Mouse (Mus musculus) heart, adult 2 months (tissue): ENCODE measurements around the gene Gm37240. TPM values are rescaled to one million over a fixed set of nuclear protein-coding genes. Genes with fewer than 3 reads are reported as not detected.

ENCODE experiments used
- DNase-seq, 2 experiments: peaks; one replicate each; pipeline ENCODE4 v3.0.0; 2021
- H3K27ac ChIP-seq: fragments of 200-600 bp; 2 replicates; pipeline ENCODE4 v1.8.1; 2022
- H3K27me3 ChIP-seq: fragments of 200-500 bp; 2 replicates; pipeline ENCODE4 v1.6.1; 2012; ENCODE audit warnings: mild to moderate bottlenecking, low read length, inconsistent platforms, mixed read lengths; ENCODE audit not compliant: control insufficient read depth, insufficient read depth
- H3K36me3 ChIP-seq: fragments of 200-500 bp; 2 replicates; pipeline ENCODE4 v1.6.1; 2012; ENCODE audit warnings: low read length, inconsistent platforms; ENCODE audit not compliant: control insufficient read depth, insufficient read depth
- H3K4me1 ChIP-seq: fragments of 200-500 bp; 2 replicates; pipeline ENCODE4 v1.6.1; 2011; ENCODE audit warnings: low read length; ENCODE audit not compliant: control insufficient read depth, insufficient read depth
- H3K4me3 ChIP-seq: fragments of 200-600 bp; 2 replicates; pipeline ENCODE4 v1.8.1; 2022
- H3K79me2 ChIP-seq: fragments of 200-500 bp; replicated peaks from 2 replicates; pipeline ENCODE4 v1.6.1; 2012; ENCODE audit warnings: mild to moderate bottlenecking, inconsistent platforms, low read length, moderate library complexity, mixed read lengths; ENCODE audit not compliant: control insufficient read depth, insufficient read depth
- H3K9ac ChIP-seq: fragments of 200-500 bp; 2 replicates; pipeline ENCODE4 v1.6.1; 2012; ENCODE audit warnings: low read depth, mild to moderate bottlenecking, control low read depth, inconsistent platforms, low read length, mixed read lengths
- CTCF ChIP-seq: fragments of 200-600 bp; IDR thresholded peaks from 2 replicates; pipeline ENCODE4 v1.8.1; 2022; ENCODE audit warnings: antibody characterized with exemption, mild to moderate bottlenecking, moderate library complexity
- EP300 ChIP-seq: fragments of 200-500 bp; IDR thresholded peaks from 2 replicates; pipeline ENCODE4 v1.6.1; 2011; ENCODE audit warnings: low read depth, low read length, control low read depth; ENCODE audit not compliant: insufficient read depth
- POLR2A ChIP-seq: fragments of 200-500 bp; IDR thresholded peaks from 2 replicates; pipeline ENCODE4 v1.6.1; 2011; ENCODE audit warnings: mild to moderate bottlenecking, low read depth, low read length, control low read depth; ENCODE audit not compliant: insufficient read depth
- WGBS: fragments of 180-500 bp; shearing (Covaris S2); methylation state at CpG from one replicate; pipeline ENCODE4 v1.1.7; 2018; 5-methylcytosine and 5-hydroxymethylcytosine counted together
- intact Hi-C: fragments of 180-260 bp; cut with DNase I; formaldehyde crosslinking; loops from one replicate; pipeline ENCODE4 v1.15.1; 2025
- polyA plus RNA-seq: library from polyadenylated mRNA; depleted of rRNA; stranded (reverse); fragments of >200 nt; gene quantifications from 2 replicates; pipeline ENCODE4 v1.2.3, GENCODE M21; 2012
- total RNA-seq, 2 experiments: library from RNA; stranded (reverse); gene quantifications; 2 replicates each; pipeline ENCODE4 v1.2.3; 2021

The Gm37240 gene
- total and polyA plus RNA-seq, 3 experiments = 25.0 to 45.3 (median 36.6) TPM

DNA sequence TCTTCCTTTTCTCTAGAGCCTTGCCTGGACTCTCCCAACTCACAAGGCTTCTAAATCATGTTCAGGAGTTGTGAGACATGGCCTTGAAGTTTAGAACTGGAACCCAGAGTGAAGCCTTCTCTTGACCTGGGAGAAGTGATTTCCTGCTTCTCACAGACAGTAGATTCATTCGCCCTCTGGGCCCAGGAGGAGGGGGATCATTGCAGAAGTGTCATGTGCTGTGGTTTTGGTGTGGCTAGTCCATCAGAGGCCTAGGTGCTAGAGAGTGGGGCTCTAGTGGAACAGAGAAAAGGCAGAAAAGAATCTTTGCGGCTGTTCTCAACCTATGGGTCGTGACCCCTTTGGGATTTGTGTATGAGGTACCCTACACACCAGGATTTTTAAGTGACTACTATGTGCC lies 724.9 kb downstream of the Gm37240 start:
- no peak overlapping the region for H3K9ac ChIP-seq
- TF ChIP-seq EP300 = no peak
- no peak for TF ChIP-seq CTCF
- no peak for TF ChIP-seq POLR2A
- intact Hi-C loops = no loop called here
- WGBS = 96% methylated on average over 3 of the region's 3 CpGs
- no peak overlapping the region for H3K27ac ChIP-seq
- H3K27me3 ChIP-seq = no peaks in the 10 kb centered on the region
- no peak for DNase-seq
- no peak overlapping the region for H3K4me3 ChIP-seq
- H3K36me3 ChIP-seq = no peaks in the 10 kb centered on the region
- no peaks in the 10 kb centered on the region for H3K79me2 ChIP-seq
- no peaks in the 10 kb centered on the region for H3K4me1 ChIP-seq

DNA sequence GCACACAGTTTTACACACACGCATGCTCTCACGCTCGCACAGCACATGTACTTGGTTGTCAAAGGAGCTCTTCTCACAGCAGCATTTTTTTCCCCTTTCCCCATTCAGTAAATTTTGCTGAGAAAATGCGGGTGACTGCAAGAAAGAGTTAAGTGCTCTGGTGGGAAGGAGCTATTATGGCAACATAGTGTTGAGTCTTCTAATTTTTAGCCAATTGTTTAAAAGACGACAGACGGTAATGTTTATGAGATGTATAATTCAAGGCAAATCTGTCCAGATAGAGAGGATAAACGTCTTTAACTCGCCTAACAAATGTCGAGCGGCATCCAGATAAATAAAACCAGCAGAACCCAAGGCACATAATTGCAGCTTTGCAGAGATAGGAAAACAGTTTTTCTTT lies 726.5 kb downstream of the Gm37240 start:
- Histone ChIP-seq H3K9ac (no peak overlapping the region), H3K4me3 (no peak overlapping the region), H3K36me3 (no peaks in the 10 kb centered on the region), H3K27me3 (no peaks in the 10 kb centered on the region), H3K79me2 (no peaks in the 10 kb centered on the region), H3K27ac (no peak overlapping the region), H3K4me1 (no peaks in the 10 kb centered on the region)
- TF ChIP-seq EP300 = no peak
- TF ChIP-seq CTCF = no peak
- TF ChIP-seq POLR2A = no peak
- intact Hi-C loops = no loop called here
- 84% methylated on average over 10 of the region's 10 CpGs for WGBS
- DNase-seq = no peak

DNA sequence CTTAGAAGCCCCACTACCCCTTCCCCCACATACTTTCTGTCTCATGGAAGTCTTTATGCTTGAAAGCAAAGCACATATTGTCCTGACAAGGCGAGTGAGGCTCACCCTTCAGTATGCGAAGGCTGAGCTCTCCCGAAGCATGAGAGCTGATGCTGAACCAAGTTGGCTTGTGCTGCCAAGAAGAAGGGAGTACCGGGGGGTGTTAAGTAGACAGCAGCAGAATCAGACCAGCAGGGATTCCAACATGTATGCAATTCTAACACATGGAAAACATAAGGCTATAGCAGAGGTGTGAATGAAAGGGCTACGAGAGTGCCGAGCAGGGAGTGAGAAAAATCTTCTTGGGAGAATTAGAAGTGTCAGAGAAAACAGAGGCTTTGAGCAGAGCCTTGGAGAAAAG lies 727.7 kb downstream of the Gm37240 start:
- 81% methylated on average over 6 of the region's 6 CpGs for WGBS
- no peaks in the 10 kb centered on the region for H3K36me3 ChIP-seq
- H3K4me3 ChIP-seq = no peak overlapping the region
- H3K9ac ChIP-seq = no peak overlapping the region
- no peaks in the 10 kb centered on the region for H3K4me1 ChIP-seq
- TF ChIP-seq POLR2A (no peak), EP300 (no peak)
- no peaks in the 10 kb centered on the region for H3K27me3 ChIP-seq
- H3K27ac ChIP-seq = no peak overlapping the region
- DNase-seq = no peak
- H3K79me2 ChIP-seq = no peaks in the 10 kb centered on the region
- intact Hi-C loops = no loop called here

DNA sequence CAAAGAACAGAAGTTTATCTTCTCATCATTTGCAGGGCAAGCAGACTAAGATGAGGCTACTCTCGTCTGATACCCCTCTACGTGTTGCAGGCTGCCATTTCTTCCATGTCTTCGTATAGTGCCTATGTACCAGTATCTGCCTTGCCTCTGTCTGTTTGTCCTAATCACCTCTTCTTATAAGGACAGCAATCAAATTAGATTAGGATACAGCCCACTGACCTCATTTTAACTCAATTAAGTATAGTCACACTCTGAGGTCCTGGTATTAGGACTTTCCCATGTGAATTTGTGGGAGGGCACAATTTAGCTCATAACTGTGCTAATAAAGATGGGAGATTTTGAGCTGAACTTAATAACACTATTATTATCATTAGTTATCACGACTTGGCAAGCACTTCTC lies 738.5 kb downstream of the Gm37240 start:
- Histone ChIP-seq H3K9ac (no peak overlapping the region), H3K36me3 (no peaks in the 10 kb centered on the region), H3K27ac (no peak overlapping the region), H3K4me3 (no peak overlapping the region), H3K79me2 (no peaks in the 10 kb centered on the region), H3K4me1 (peaks cover 1% of the 10 kb centered on the region; the same call in 1 of the 2 replicates), H3K27me3 (no peaks in the 10 kb centered on the region)
- intact Hi-C loops = no loop called here
- TF ChIP-seq POLR2A (no peak), CTCF (no peak)
- WGBS = 70% methylated on average over 4 of the region's 4 CpGs
- DNase-seq = no peak

DNA sequence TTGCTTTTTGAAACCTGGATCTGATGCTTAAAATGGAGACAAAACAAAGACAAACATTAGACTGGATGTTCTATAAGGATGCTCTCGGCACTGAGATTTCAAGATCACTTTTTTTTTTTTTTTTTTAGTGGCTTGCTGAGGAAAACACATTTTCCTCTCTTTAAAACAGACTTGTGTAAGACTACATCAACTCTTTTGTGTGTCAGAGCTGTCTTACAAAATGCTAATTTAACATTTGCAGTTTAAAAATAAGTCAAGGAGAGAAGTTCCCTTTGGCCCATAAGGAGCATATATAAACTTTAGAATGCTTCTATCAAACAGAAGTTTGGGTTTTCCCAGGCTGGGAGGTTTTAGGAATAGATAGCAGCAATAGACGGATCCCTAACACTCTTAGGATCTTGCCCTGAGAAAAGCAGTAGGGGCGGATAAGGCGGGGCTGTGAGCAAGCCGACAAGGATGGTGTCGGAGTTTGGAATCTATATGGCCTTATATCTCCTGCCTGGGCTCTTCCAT lies 739.2 kb downstream of the Gm37240 start:
- H3K4me3 ChIP-seq = no peak overlapping the region
- H3K36me3 ChIP-seq = no peaks in the 10 kb centered on the region
- intact Hi-C loops = no loop called here
- no peaks in the 10 kb centered on the region for H3K27me3 ChIP-seq
- TF ChIP-seq CTCF (no peak), POLR2A (no peak)
- no peaks in the 10 kb centered on the region for H3K79me2 ChIP-seq
- no peak overlapping the region for H3K9ac ChIP-seq
- WGBS = 91% methylated on average over 6 of the region's 6 CpGs
- no peak for DNase-seq
- H3K27ac ChIP-seq = no peak overlapping the region
- H3K4me1 ChIP-seq = peaks cover 1% of the 10 kb centered on the region; the same call in 1 of the 2 replicates

DNA sequence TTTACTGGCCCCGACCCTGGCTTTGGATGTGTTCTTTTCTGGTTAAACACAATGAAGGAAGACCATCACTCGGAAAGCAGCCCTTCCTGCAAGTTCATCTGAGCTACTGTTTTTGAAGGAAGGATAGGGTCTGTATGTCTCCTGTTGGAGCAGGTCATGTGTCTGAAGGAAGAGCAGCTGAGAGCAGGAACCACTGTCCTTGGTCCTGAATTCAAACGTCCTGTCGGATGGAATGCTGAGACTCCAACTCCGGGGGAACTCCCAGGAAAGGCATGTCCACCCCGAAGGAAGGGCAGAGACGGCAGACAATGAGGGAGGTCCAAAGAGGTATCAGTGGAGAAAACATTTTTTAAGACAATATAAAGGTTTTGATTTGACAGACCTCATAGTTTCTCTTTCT lies 741.8 kb downstream of the Gm37240 start:
- Histone ChIP-seq H3K36me3 (no peaks in the 10 kb centered on the region), H3K27ac (no peak overlapping the region), H3K4me1 (peaks cover 1% of the 10 kb centered on the region; the same call in 1 of the 2 replicates), H3K9ac (no peak overlapping the region), H3K4me3 (no peak overlapping the region), H3K79me2 (no peaks in the 10 kb centered on the region), H3K27me3 (no peaks in the 10 kb centered on the region)
- no peak for DNase-seq
- 18% methylated on average over 7 of the region's 7 CpGs for WGBS
- TF ChIP-seq CTCF (no peak), EP300 (no peak), POLR2A (no peak)
- intact Hi-C loops = no loop called here
